Mouse (Mus musculus): Measurements from ENCODE around the gene Irf7. TPM values are rescaled to one million over a fixed set of nuclear protein-coding genes. Genes with fewer than 3 reads are reported as not detected.

Gene Irf7
- 10.7 and 12.8 TPM in 2 replicates for polyA plus RNA-seq (2015; fragmentation: Nextera tagmentation; extraction: Ambion mirVana)

- peak; percentile 80 for ATAC-seq (ENCODE audit: insufficient read depth)
- peak within 1 kb of the TSS; percentile 68 for H3K9ac ChIP-seq
- peak within 1 kb of the TSS; percentile 71 for H3K4me3 ChIP-seq (replicated peaks)
- H3K4me1 ChIP-seq (replicated peaks) = peaks cover 26% of the 10 kb centered on the region
- WGBS (ENCODE audit: insufficient replicate concordance) = 2% methylated on average over 25 of the region's 25 CpGs
- H3K27ac ChIP-seq (replicated peaks) = peak within 1 kb of the TSS; percentile 39
- no peaks in the 10 kb centered on the region for H3K9me3 ChIP-seq (replicated peaks)
- peaks cover 38% of the 10 kb centered on the region for H3K36me3 ChIP-seq (replicated peaks)
- H3K27me3 ChIP-seq = peaks cover 17% of the 10 kb centered on the region
- H3K4me2 ChIP-seq = peak within 1 kb of the TSS; percentile 79
These were observed at the start of gene Irf7 for GRCm38 (mm10) chr7:141265739-141266561. TSS of gene Irf7 (minus strand) at chr7:141266481.

- peaks cover 97% of the 10 kb centered on the region for H3K36me3 ChIP-seq (replicated peaks)
These were observed 49.7 kb upstream of the Irf7 start for GRCm38 (mm10) chr7:141315974-141316373.

GRCm38 (mm10) chr7:141315076-141315475, 48.8 kb upstream of the Irf7 start:
- Histone ChIP-seq H3K4me3 (replicated peaks) (no peak overlapping the region), H3K4me2 (no peak overlapping the region), H3K27me3 (no peaks in the 10 kb centered on the region), H3K36me3 (replicated peaks) (peaks cover 97% of the 10 kb centered on the region), H3K4me1 (replicated peaks) (no peaks in the 10 kb centered on the region), H3K9ac (no peak overlapping the region), H3K9me3 (replicated peaks) (no peaks in the 10 kb centered on the region), H3K27ac (replicated peaks) (no peak overlapping the region)
- WGBS (ENCODE audit: insufficient replicate concordance) = 60% methylated on average over 8 of the region's 8 CpGs
- no peak for ATAC-seq (ENCODE audit: insufficient read depth)

More at GRCm38 (mm10) chr7:141315974-141316373, 49.7 kb upstream of the Irf7 start:
- Histone ChIP-seq H3K4me3 (replicated peaks) (no peak overlapping the region), H3K9ac (no peak overlapping the region), H3K4me1 (replicated peaks) (no peaks in the 10 kb centered on the region), H3K9me3 (replicated peaks) (no peaks in the 10 kb centered on the region), H3K27ac (replicated peaks) (no peak overlapping the region), H3K4me2 (no peak overlapping the region), H3K27me3 (no peaks in the 10 kb centered on the region)
- 71% methylated on average over 5 of the region's 5 CpGs for WGBS (ENCODE audit: insufficient replicate concordance)
- no peak for ATAC-seq (ENCODE audit: insufficient read depth)

GRCm38 (mm10) chr7:141314416-141314815, 48.1 kb upstream of the Irf7 start:
- no peaks in the 10 kb centered on the region for H3K4me1 ChIP-seq (replicated peaks)
- H3K36me3 ChIP-seq (replicated peaks) = peaks cover 97% of the 10 kb centered on the region
- H3K27me3 ChIP-seq = no peaks in the 10 kb centered on the region
- 80% methylated on average over 2 of the region's 2 CpGs for WGBS (ENCODE audit: insufficient replicate concordance)
- ATAC-seq (ENCODE audit: insufficient read depth) = no peak
- no peaks in the 10 kb centered on the region for H3K9me3 ChIP-seq (replicated peaks)
- no peak overlapping the region for H3K9ac ChIP-seq
- H3K4me2 ChIP-seq = no peak overlapping the region
- H3K27ac ChIP-seq (replicated peaks) = no peak overlapping the region
- H3K4me3 ChIP-seq (replicated peaks) = no peak overlapping the region

GRCm38 (mm10) chr7:141304537-141304936, 38.3 kb upstream of the Irf7 start:
- WGBS (ENCODE audit: insufficient replicate concordance) = 84% methylated on average over 4 of the region's 4 CpGs
- H3K36me3 ChIP-seq (replicated peaks) = peaks cover 92% of the 10 kb centered on the region
- no peak overlapping the region for H3K27ac ChIP-seq (replicated peaks)

GRCm38 (mm10) chr7:141302702-141303268, 36.5 kb upstream of the Irf7 start:
- Histone ChIP-seq H3K4me2 (no peak overlapping the region), H3K4me3 (replicated peaks) (no peak overlapping the region), H3K9me3 (replicated peaks) (no peaks in the 10 kb centered on the region), H3K9ac (no peak overlapping the region), H3K27ac (replicated peaks) (no peak overlapping the region), H3K4me1 (replicated peaks) (peaks cover 10% of the 10 kb centered on the region), H3K27me3 (no peaks in the 10 kb centered on the region), H3K36me3 (replicated peaks) (peaks cover 77% of the 10 kb centered on the region)
- no peak for ATAC-seq (ENCODE audit: insufficient read depth)
- 67% methylated on average over 1 of the region's 1 CpGs for WGBS (ENCODE audit: insufficient replicate concordance)

More at GRCm38 (mm10) chr7:141304537-141304936, 38.3 kb upstream of the Irf7 start:
- Histone ChIP-seq H3K4me2 (no peak overlapping the region), H3K4me1 (replicated peaks) (peaks cover 4% of the 10 kb centered on the region), H3K4me3 (replicated peaks) (no peak overlapping the region), H3K9ac (no peak overlapping the region), H3K9me3 (replicated peaks) (no peaks in the 10 kb centered on the region), H3K27me3 (no peaks in the 10 kb centered on the region)
- ATAC-seq (ENCODE audit: insufficient read depth) = no peak

- H3K4me3 ChIP-seq (replicated peaks) = no peak overlapping the region
- H3K27ac ChIP-seq (replicated peaks) = no peak overlapping the region
- H3K9me3 ChIP-seq (replicated peaks) = no peaks in the 10 kb centered on the region
- H3K36me3 ChIP-seq (replicated peaks) = peaks cover 69% of the 10 kb centered on the region
- H3K4me1 ChIP-seq (replicated peaks) = peaks cover 16% of the 10 kb centered on the region
- WGBS (ENCODE audit: insufficient replicate concordance) = 88% methylated on average over 9 of the region's 9 CpGs
- H3K27me3 ChIP-seq = peaks cover 2% of the 10 kb centered on the region; the same call in 1 of the 2 replicates
- no peak overlapping the region for H3K4me2 ChIP-seq
- no peak overlapping the region for H3K9ac ChIP-seq
- no peak for ATAC-seq (ENCODE audit: insufficient read depth)
These were observed 35.1 kb upstream of the Irf7 start for GRCm38 (mm10) chr7:141301386-141301785.

GRCm38 (mm10) chr7:141299175-141299574, 32.9 kb upstream of the Irf7 start:
- Histone ChIP-seq H3K9ac (no peak overlapping the region), H3K4me3 (replicated peaks) (no peak overlapping the region), H3K27ac (replicated peaks) (no peak overlapping the region), H3K36me3 (replicated peaks) (peaks cover 49% of the 10 kb centered on the region), H3K9me3 (replicated peaks) (no peaks in the 10 kb centered on the region), H3K27me3 (peaks cover 24% of the 10 kb centered on the region), H3K4me2 (no peak overlapping the region), H3K4me1 (replicated peaks) (peaks cover 20% of the 10 kb centered on the region)
- WGBS (ENCODE audit: insufficient replicate concordance) = 80% methylated on average over 8 of the region's 8 CpGs
- no peak for ATAC-seq (ENCODE audit: insufficient read depth)

GRCm38 (mm10) chr7:141297926-141298650, 31.8 kb upstream of the Irf7 start:
- Histone ChIP-seq H3K4me2 (no peak overlapping the region), H3K9me3 (replicated peaks) (no peaks in the 10 kb centered on the region), H3K4me1 (replicated peaks) (peaks cover 28% of the 10 kb centered on the region), H3K36me3 (replicated peaks) (peaks cover 38% of the 10 kb centered on the region), H3K27me3 (peaks cover 35% of the 10 kb centered on the region), H3K9ac (no peak overlapping the region), H3K27ac (replicated peaks) (no peak overlapping the region), H3K4me3 (replicated peaks) (no peak overlapping the region)
- WGBS (ENCODE audit: insufficient replicate concordance) = 47% methylated on average over 3 of the region's 3 CpGs
- ATAC-seq (ENCODE audit: insufficient read depth) = peak; percentile 53

- H3K27ac ChIP-seq (replicated peaks) = no peak overlapping the region
- peak overlapping the region; percentile 50 for H3K4me2 ChIP-seq
- no peak for ATAC-seq (ENCODE audit: insufficient read depth)
- H3K27me3 ChIP-seq = peaks cover 71% of the 10 kb centered on the region
- no peaks in the 10 kb centered on the region for H3K9me3 ChIP-seq (replicated peaks)
- H3K9ac ChIP-seq = no peak overlapping the region
- H3K4me1 ChIP-seq (replicated peaks) = peaks cover 29% of the 10 kb centered on the region
- 7% methylated on average over 22 of the region's 22 CpGs for WGBS (ENCODE audit: insufficient replicate concordance)
- H3K4me3 ChIP-seq (replicated peaks) = no peak overlapping the region
- peaks cover 5% of the 10 kb centered on the region; the same call in 1 of the 2 replicates for H3K36me3 ChIP-seq (replicated peaks)
These were observed 28.2 kb upstream of the Irf7 start for GRCm38 (mm10) chr7:141294479-141294878.

Data from liver, embryonic 15.5 days (tissue).